Mouse (Mus musculus) spleen, adult 2 months (tissue): ENCODE measurements around the gene Zfp235.

Experiments
- CTCF ChIP-seq: fragments of 200-500 bp; IDR thresholded peaks from 2 replicates; pipeline ENCODE4 v1.5.1; 2011; ENCODE audit warnings: mild to moderate bottlenecking, inconsistent platforms; ENCODE audit not compliant: insufficient read depth, insufficient read length, insufficient replicate concordance; ENCODE audit errors: extremely low read depth
- POLR2A ChIP-seq: fragments of 200-500 bp; IDR thresholded peaks from 2 replicates; pipeline ENCODE4 v1.6.1; 2011; ENCODE audit warnings: low read depth, low read length, inconsistent platforms

GRCm38 (mm10) chr7:24086871-24087270, 47.1 kb upstream of the Zfp235 start:
- no peak for TF ChIP-seq CTCF
- no peak for TF ChIP-seq POLR2A
